Mouse (Mus musculus) granulocyte monocyte progenitor cell, adult 5-6 weeks (primary cell): ENCODE data around the gene Tax1bp1. TPM values are rescaled to one million over a fixed set of nuclear protein-coding genes. Genes with fewer than 3 reads are reported as not detected.

ENCODE experiments used
- ATAC-seq: replicated peaks from 2 replicates; pipeline ENCODE4 v1.8.0; 2016; ENCODE audit warnings: mild to moderate bottlenecking, moderate TSS enrichment, inconsistent platforms; ENCODE audit not compliant: poor library complexity, severe bottlenecking
- total RNA-seq, 2 experiments: library from RNA; stranded (forward) in 1 of 2; stranded (reverse) in 1 of 2; fragments of 200-712, 200-1000 nt in 1 of 2; fragments of >200 nt in 1 of 2; fragmentation: Nextera tagmentation in 1 of 2; gene quantifications; 2 replicates each; pipeline ENCODE4 v1.2.3; 2014 to 2017

The Tax1bp1 gene
- total RNA-seq, 2 experiments from 2014 or later, result 165 to 339 TPM

DNA sequence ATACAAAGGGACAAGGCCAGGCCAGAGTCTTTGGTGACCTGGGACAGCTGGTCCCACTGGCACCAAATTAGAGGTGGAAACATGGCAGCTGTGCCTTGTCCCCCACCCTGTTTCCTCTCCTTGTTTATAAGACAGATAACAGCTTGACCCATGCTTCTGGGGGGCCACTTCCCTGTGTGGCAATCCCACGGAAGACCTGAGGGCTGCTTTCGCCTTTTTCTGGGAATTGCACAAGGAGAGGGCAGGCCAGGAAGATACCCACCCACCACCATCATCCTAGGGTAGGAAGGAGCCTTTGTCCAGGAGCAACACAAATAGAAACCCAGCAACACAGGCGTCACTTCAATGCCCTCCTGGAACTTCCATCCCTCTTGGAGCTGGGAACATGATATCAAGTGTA, 78.9 kb downstream of the Tax1bp1 start:
- no peak for ATAC-seq

DNA sequence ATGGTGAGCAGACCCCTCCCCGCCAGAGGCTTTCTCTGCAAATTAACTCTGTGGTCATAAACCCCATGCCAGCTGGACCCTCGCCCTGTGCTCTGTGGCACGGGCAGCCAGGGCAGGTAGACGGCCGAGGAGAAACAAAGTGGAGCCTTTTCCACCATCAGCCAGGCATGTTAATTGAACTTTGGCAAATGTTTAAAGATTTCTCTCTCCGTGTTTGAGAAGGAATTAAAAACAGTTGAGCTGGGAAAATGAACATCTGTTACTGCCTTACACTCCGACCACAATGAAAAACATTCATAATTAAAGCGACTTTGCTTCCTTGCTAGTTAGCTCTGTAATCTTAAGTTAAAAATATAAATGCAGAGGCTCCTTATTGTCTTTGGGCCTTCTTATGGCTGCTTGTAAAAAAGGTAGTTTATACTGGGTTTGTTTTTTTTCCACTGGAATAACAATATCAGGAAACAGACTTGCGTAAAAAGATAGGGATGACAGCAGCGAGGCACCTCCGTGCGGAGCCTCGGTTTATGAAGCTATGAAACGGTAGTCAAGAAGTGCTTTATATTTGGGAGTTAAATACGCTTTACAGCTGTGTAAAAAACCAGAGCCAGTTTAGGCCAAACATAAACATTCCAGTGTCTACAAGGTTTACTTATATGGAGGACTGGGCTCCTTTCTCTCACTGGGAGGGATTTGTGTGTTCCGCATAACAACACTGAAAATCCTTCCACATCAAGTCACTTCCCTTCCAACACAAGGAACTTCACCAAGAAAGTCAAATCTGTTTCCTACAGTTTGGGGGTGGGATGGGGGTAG, 81.7 kb downstream of the Tax1bp1 start:
- no peak for ATAC-seq

DNA sequence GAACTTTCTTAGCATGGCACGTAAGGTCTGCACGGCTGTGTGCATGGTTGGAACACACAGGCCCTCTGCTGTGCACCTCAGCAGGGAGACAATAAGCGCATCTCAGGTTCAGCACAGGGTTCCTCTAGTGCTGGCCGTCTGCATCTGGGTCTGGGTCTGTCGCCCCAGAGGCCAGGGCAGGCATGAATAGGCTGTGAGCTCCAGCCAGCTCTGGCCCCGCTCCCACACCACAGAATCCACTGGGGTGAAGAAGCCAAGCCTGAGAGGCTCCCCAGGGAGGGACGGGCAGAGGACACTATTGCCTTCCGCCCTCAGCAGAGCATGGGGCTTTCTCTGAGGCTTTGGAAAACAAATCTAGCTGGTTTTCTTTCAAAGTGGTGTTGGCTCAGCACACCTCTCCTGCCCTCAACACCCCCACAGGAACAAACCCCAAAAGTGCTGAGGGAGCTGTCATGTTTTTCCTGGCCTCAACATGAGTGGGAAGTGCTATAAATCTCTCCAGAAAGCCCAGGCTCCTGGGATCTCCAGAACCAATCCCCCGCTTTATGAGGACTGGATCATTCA, 82.6 kb downstream of the Tax1bp1 start:
- ATAC-seq, result no peak

DNA sequence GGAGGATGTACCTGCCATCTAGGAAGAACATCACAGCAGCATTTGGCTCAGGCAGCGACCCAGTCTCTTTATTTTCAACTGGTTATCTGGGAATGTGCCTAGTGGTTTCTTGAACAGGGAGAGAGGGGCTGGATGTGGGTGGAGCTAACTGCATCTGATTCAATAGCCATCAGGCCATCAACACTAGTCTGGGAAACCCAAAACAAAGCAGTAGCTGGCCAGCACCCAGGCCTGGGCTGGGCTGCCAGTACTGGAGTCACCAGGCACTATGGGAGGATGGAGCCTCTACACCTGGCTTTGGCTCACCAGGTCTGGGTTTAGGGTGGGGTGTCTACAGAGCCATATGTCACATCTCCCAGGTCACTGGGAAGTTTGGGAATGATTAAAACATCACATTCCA, 83.2 kb downstream of the Tax1bp1 start:
- no peak for ATAC-seq

DNA sequence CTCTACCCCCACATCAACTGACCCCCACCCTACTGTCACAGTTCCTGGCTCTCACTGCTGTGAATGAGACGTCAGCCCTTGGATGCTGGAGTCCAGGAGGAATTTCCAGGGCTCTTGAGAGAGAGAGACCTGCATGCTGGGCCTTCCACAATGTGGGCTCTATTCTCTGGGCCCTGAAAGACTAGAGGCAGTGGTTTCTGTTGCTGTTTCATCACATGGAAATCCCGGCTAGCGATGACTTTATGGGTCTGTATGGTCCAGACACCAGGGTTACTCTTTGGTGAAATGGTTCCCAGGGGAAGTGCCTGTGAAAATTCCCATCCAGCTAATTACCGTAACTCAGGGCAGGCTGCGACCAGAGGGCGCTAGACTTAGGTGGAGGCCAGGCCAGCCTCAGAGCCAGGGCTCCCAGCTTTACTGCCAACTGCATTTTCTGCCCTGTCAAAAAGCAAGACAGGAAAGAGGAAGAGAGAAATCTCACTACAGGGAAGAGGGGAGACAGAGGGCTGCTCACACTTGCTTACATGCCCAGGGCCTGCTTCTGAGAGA, 83.8 kb downstream of the Tax1bp1 start:
- ATAC-seq, result 0 out of 2 replicates have a peak, but pooled peaks have one; percentile 24

DNA sequence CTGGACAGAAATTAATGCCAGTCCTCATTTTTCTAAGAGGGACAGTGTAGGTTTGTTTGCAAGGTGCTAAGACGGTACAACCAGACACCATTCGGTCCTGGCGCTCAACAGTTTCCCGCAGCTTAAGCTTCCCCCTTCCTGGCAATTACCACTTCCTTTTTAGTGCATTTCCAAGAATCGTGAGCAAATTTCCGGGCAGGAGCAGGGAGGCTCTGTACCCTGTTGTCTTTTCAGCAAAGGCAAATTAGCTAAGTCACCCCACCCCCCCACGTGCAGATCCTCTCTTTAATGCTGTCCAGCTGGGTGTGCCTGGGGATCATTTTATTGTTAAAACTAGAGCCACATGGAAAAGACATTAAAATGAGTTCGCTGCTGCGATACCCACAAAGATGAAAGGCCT, 88.7 kb downstream of the Tax1bp1 start:
- ATAC-seq, result peak; percentile 68

DNA sequence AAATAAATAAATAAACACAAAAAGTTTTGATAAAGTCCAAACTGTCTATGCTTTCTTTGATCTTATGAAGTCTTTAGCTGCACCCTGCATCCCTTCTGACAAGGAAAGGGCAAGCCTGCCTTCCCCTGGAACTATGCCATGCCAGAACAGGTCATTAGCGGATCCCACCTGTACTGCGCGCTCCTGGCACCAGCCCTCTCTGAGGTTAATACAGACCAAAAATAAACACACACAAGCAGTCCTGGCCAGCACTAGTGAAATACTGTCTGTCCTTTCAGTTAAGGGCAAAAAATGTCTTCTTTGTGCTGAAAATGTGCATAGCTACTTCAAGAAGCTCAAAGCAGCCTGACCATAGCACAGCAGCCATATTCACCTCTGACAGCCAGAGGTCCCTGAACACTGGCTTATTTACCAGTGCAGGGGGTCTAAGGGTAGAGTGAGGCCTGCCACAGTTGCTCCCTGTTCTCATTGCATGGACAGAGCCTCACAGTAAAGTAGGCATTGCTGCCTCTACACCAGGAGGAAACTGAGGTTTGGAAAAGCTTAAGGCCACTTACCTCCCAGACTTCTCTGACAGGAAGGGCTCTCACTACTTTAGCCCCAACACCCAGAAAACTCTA, 91.8 kb downstream of the Tax1bp1 start:
- ATAC-seq, result no peak

Other genes with a start within 250 kb of the Tax1bp1 start
- gene Hibadh, start 73.3 kb upstream of the Tax1bp1 start, total RNA-seq (2014; fragmentation: Nextera tagmentation), result 70.8 and 77.4 TPM in 2 replicates
- 54.5 and 56.2 TPM in 2 replicates for gene Hibadh, start 73.3 kb upstream of the Tax1bp1 start, total RNA-seq (2017)